8 mouse cellular contexts compared by ENCODE assay signal in the genomic region with DNA sequence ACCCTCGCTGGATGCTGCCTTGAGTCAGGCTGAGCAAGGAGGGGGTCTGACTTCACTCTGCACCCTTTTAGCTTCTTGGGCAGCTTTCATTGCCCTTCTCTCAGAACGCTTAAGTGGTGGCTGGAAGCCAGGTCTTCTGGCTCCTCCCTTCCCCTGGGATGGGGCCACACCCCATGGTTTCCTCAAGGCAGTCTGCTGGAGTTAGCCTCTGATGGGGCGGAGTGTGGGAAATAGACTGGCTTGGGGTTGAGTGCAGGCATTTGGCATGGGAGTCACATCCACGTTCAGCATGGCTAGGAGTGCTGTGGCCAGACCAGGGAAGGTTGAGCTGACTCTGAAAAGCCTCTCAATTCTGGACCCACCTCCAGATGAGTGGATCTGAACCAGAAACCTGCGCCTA. TPM values are rescaled to one million over a fixed set of nuclear protein-coding genes. Genes with fewer than 3 reads are reported as not detected.
DNase-seq lines count a peak whose midpoint lies in the region; ATAC-seq and TF ChIP-seq lines count a peak whose summit lies in the region.

No protein-coding gene starts in this region.

- peak overlapping the region; percentile 87; the same call in 1 of the 2 replicates for H3K27ac ChIP-seq in forebrain, embryonic 12.5 days
- no peak overlapping the region for H3K27ac ChIP-seq in forebrain, embryonic 10.5 days
- peak overlapping the region; percentile 84 for H3K27ac ChIP-seq in heart, adult 2 months

- H3K4me2 ChIP-seq in forebrain, embryonic 12.5 days: no peak overlapping the region

- no peak overlapping the region for H3K4me3 ChIP-seq in forebrain, embryonic 12.5 days (replicated peaks)
- no peak overlapping the region for H3K4me3 ChIP-seq in forebrain, embryonic 10.5 days
- H3K4me3 ChIP-seq in E14TG2a.4 (replicated peaks; ENCODE audit: low read length): 0 out of 2 replicates have a peak overlapping the region, but pooled peaks have one; percentile 10
- no peak overlapping the region; the same call in 1 of the 2 replicates for H3K4me3 ChIP-seq in heart, adult 2 months

- no peaks in the 10 kb centered on the region for H3K9me3 ChIP-seq in forebrain, embryonic 12.5 days
- no peaks in the 10 kb centered on the region for H3K9me3 ChIP-seq in forebrain, embryonic 10.5 days
- H3K9me3 ChIP-seq in E14TG2a.4 (ENCODE audit: low read length): no peaks in the 10 kb centered on the region

- intact Hi-C loops in heart, adult 2 months (cut with DNase I): loop anchor here (2.0 kb wide), 2 partner anchors 14 to 22 kb away; a partner anchor contains a TSS
- intact Hi-C loops in left cerebral cortex, postnatal 4 days (cut with DNase I): no loop called here

- H3K9ac ChIP-seq in forebrain, embryonic 12.5 days: no peak overlapping the region
- H3K9ac ChIP-seq in heart, adult 2 months (ENCODE audit: low read depth, low read length): no peak overlapping the region; the same call in 1 of the 2 replicates

- TF ChIP-seq CTCF in E14TG2a.4 (conservative IDR thresholded peaks at IDR 0.05; ENCODE audit: low read length): no peak
- no peak for TF ChIP-seq CTCF in heart, adult 2 months (IDR thresholded peaks at IDR 0.05)

- H3K36me3 ChIP-seq in forebrain, embryonic 12.5 days (replicated peaks): peaks cover 74% of the 10 kb centered on the region
- H3K36me3 ChIP-seq in forebrain, embryonic 10.5 days (replicated peaks): peaks cover 60% of the 10 kb centered on the region
- no peaks in the 10 kb centered on the region for H3K36me3 ChIP-seq in E14TG2a.4 (ENCODE audit: insufficient read depth, low read length)
- no peaks in the 10 kb centered on the region for H3K36me3 ChIP-seq in heart, adult 2 months (ENCODE audit: control insufficient read depth, insufficient read depth, low read length)

- ATAC-seq in forebrain, embryonic 12.5 days (ENCODE audit: low FRiP score): no peak

- WGBS in forebrain, embryonic 12.5 days: 73% methylated on average over 5 of the region's 5 CpGs
- WGBS in forebrain, embryonic 10.5 days: 81% methylated on average over 5 of the region's 5 CpGs
- WGBS in heart, adult 2 months: 55% methylated on average over 5 of the region's 5 CpGs

- DNase-seq in forebrain, embryonic 10.5 days (ENCODE audit: extremely low spot score, low spot score): no peak
- DNase-seq in heart, adult 2 months: peak; percentile 78 to 83
- peak; percentile 74 to 82 for DNase-seq in kidney, postnatal 25 days
- no peak for DNase-seq in right cerebral cortex, adult 18-20 months
- no peak for DNase-seq in left cerebral cortex, postnatal 4 days
- no peak for DNase-seq in ovary, postnatal 14 days (ENCODE audit: low spot score)

- H3K79me2 ChIP-seq in heart, adult 2 months (replicated peaks; ENCODE audit: control insufficient read depth, insufficient read depth, low read length): no peaks in the 10 kb centered on the region

- TF ChIP-seq POLR2A in heart, adult 2 months (IDR thresholded peaks at IDR 0.05; ENCODE audit: insufficient read depth, low read depth, low read length): peak; percentile 62

- peak; percentile 80 for TF ChIP-seq EP300 in heart, adult 2 months (IDR thresholded peaks at IDR 0.05; ENCODE audit: insufficient read depth, low read depth, low read length)

- peaks cover 61% of the 10 kb centered on the region for H3K4me1 ChIP-seq in forebrain, embryonic 12.5 days
- peaks cover 68% of the 10 kb centered on the region for H3K4me1 ChIP-seq in forebrain, embryonic 10.5 days
- H3K4me1 ChIP-seq in E14TG2a.4 (replicated peaks; ENCODE audit: low read depth, low read length): peaks cover 89% of the 10 kb centered on the region
- H3K4me1 ChIP-seq in heart, adult 2 months (ENCODE audit: control insufficient read depth, insufficient read depth, low read length): peaks cover 13% of the 10 kb centered on the region

- H3K27me3 ChIP-seq in forebrain, embryonic 12.5 days: no peaks in the 10 kb centered on the region
- H3K27me3 ChIP-seq in forebrain, embryonic 10.5 days (ENCODE audit: poor library complexity, severe bottlenecking): peaks cover 7% of the 10 kb centered on the region; the same call in 1 of the 2 replicates
- peaks cover 20% of the 10 kb centered on the region for H3K27me3 ChIP-seq in E14TG2a.4 (ENCODE audit: insufficient read depth, low read length)
- no peaks in the 10 kb centered on the region for H3K27me3 ChIP-seq in heart, adult 2 months (ENCODE audit: control insufficient read depth, insufficient read depth, low read length)

RNA-seq across cellular contexts. Expression of a gene that starts 23.2 kb away (rescaled TPM):
- polyA plus RNA-seq in forebrain, embryonic 12.5 days (2016; fragmentation: Nextera tagmentation; extraction: Ambion mirVana): 11.8 and 14.0 TPM in 2 replicates
- 3.8 and 4.4 TPM in 2 replicates for polyA plus RNA-seq in forebrain, embryonic 10.5 days (2016; fragmentation: Nextera tagmentation; extraction: Ambion mirVana)
- 10 to 100 TPM; 10.7 to 12.0 TPM for total RNA-seq in heart, adult 2 months (2021)
- polyA plus RNA-seq in heart, adult 2 months (2012; rRNA removed): 7.3 and 8.2 TPM in 2 replicates
- total RNA-seq in left cerebral cortex, postnatal 4 days (2021): 10 to 100 TPM; 23.0 to 24.6 TPM

Comparison
In these comparisons a context has a peak if more than half of its experiments do, and no peak if none do; other contexts are left out.
1. DNase-seq: peak in heart, adult 2 months (2 of 2) and kidney, postnatal 25 days (2 of 2); none in forebrain, embryonic 10.5 days (single experiment), right cerebral cortex, adult 18-20 months (single experiment), left cerebral cortex, postnatal 4 days (single experiment) and ovary, postnatal 14 days (single experiment).